Mouse (Mus musculus) limb, embryonic 12.5 days (tissue): ENCODE measurements around the gene Acot7. TPM values are rescaled to one million over a fixed set of nuclear protein-coding genes. Genes with fewer than 3 reads are reported as not detected.
A peak's percentile ranks its signal among the peaks of the same experiment; 100 is the strongest.

Experiments used
- ATAC-seq: fragments of 200-750 bp; cut with Nextera tagmentation; 2 replicates; pipeline ENCODE4 v1.8.0; 2017; ENCODE audit warnings: low read depth, moderate TSS enrichment; ENCODE audit not compliant: insufficient number of reproducible peaks, insufficient read depth, low FRiP score, low TSS enrichment
- H3K27ac ChIP-seq: fragments of 300-500 bp; sonication (generic); 2 replicates; pipeline ENCODE4 v1.5.1; 2016; ENCODE audit warnings: mild to moderate bottlenecking, moderate library complexity
- H3K27me3 ChIP-seq: fragments of 300-500 bp; sonication (generic); 2 replicates; pipeline ENCODE4 v1.6.1; 2016; ENCODE audit warnings: mild to moderate bottlenecking, moderate library complexity
- H3K36me3 ChIP-seq: fragments of 300-500 bp; sonication (generic); 2 replicates; pipeline ENCODE4 v1.6.1; 2016; ENCODE audit warnings: mild to moderate bottlenecking, moderate library complexity
- H3K4me1 ChIP-seq: fragments of 300-500 bp; sonication (generic); replicated peaks from 2 replicates; pipeline ENCODE4 v1.6.1; 2016
- H3K4me2 ChIP-seq: fragments of 300-500 bp; sonication (generic); 2 replicates; pipeline ENCODE4 v1.6.1; 2016; ENCODE audit warnings: mild to moderate bottlenecking, moderate library complexity
- H3K4me3 ChIP-seq: fragments of 300-500 bp; sonication (generic); replicated peaks from 2 replicates; pipeline ENCODE4 v1.5.1; 2016; ENCODE audit warnings: mild to moderate bottlenecking
- H3K9ac ChIP-seq: fragments of 300-500 bp; sonication (generic); replicated peaks from 2 replicates; pipeline ENCODE4 v1.6.1; 2016; ENCODE audit warnings: mild to moderate bottlenecking, moderate library complexity
- H3K9me3 ChIP-seq: fragments of 300-500 bp; sonication (generic); 2 replicates; pipeline ENCODE4 v1.6.1; 2016; ENCODE audit warnings: mild to moderate bottlenecking, moderate library complexity
- WGBS: fragments of 180-500 bp; shearing (Covaris S2); methylation state at CpG from one replicate; pipeline ENCODE4 v1.1.7; 2016; 5-methylcytosine and 5-hydroxymethylcytosine counted together
- polyA plus RNA-seq: library from polyadenylated mRNA; unstranded; fragments of >200 nt; fragmentation: Nextera tagmentation; extraction: Ambion mirVana; gene quantifications from 2 replicates; pipeline ENCODE4 v1.2.1, GENCODE M21; 2016

The Acot7 gene
- polyA plus RNA-seq, 1 experiment from 2014 or later = 37.6 TPM

DNA sequence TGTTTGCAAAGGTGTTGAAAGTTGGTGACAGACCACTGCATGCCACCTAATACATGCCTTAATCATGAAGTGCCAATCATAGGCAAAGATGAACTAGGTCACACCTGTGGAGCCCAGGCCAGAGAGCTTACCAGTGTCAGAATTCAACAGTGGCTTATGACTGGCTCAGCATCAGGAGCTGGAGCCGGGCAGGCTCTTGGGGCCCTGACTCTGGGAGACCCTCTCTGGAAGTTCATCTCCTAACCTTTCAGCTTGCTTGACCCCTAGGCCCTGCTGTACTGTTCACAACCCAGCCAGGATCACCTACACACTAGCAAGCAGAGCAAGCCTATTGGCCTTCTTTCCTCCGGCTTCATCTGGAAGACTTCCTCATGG lies 41.1 kb upstream of the Acot7 start:
- no peak overlapping the region for H3K27ac ChIP-seq
- no peak overlapping the region for H3K9ac ChIP-seq
- peaks cover 19% of the 10 kb centered on the region for H3K4me1 ChIP-seq
- H3K4me3 ChIP-seq = no peak overlapping the region
- no peak overlapping the region for H3K4me2 ChIP-seq
- H3K27me3 ChIP-seq = peaks cover 87% of the 10 kb centered on the region
- H3K9me3 ChIP-seq = no peaks in the 10 kb centered on the region
- H3K36me3 ChIP-seq = no peaks in the 10 kb centered on the region
- WGBS = 86% methylated on average over 2 of the region's 2 CpGs
- no peak for ATAC-seq

DNA sequence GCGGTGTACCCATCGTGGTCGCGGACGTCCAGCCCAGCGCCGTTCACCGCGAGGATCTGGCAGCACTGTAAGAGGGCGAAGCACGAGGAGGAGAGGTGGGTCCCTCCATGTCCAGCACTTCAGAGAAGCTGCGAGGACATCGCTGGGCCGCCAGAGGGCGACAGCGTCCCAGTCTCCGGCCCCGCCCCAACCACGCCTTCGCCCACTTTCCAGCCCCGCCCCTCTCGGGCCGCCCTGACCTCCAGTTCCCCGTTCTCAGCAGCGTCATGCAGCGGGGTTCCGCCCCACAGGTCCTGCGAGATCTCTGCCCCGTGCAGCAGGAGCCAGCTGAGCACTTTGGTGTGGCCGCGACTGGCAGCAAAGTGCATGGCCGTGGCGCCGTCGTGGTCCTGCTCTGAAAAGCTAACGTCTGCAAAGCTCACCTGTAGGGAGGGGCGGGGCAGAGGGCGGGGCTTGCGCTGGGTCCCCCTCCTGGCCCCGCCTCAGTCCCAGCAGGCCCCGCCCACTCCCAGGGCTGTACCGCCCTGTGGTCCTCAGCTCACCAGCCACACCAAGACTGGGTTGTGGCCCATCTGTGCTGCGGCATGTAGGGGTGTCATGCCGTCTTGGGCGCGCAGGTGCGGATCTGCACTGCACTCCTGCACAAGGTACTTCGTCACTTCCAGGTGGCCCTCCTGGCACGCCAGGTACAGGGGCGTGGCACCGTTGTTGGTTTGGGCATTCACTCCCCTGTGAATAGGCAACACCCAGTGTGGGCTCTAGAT lies 39.3 kb upstream of the Acot7 start:
- H3K4me1 ChIP-seq = peaks cover 6% of the 10 kb centered on the region
- no peak overlapping the region for H3K27ac ChIP-seq
- peak overlapping the region; percentile 44 for H3K4me3 ChIP-seq
- WGBS = 2% methylated on average over 51 of the region's 51 CpGs
- H3K4me2 ChIP-seq = peak overlapping the region; percentile 64
- ATAC-seq = peak; percentile 83
- no peaks in the 10 kb centered on the region for H3K9me3 ChIP-seq
- no peaks in the 10 kb centered on the region for H3K36me3 ChIP-seq
- H3K9ac ChIP-seq = no peak overlapping the region
- peaks cover 77% of the 10 kb centered on the region for H3K27me3 ChIP-seq

DNA sequence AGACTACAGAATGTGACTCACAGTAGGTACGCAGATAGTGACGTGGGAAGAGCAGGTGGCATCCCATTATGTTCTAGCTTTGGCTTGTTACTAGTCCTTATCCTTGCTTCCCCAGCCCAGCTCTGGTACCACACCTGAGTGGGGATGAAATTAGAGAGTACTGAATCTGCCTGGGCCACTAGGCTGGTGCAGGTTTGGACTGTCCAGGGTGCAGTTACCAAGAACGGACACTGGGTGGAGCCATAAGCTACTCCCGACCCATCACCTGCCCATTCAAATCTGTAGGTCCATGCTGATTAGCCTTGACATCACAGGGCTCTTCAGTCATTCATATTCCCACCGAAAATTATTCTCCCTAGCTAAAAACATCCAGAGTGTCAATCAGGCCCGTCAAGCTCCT lies 37.5 kb upstream of the Acot7 start:
- H3K36me3 ChIP-seq = no peaks in the 10 kb centered on the region
- no peak overlapping the region for H3K4me2 ChIP-seq
- WGBS = 26% methylated on average over 6 of the region's 6 CpGs
- H3K9ac ChIP-seq = no peak overlapping the region
- no peak for ATAC-seq
- H3K9me3 ChIP-seq = no peaks in the 10 kb centered on the region
- H3K27ac ChIP-seq = no peak overlapping the region
- H3K27me3 ChIP-seq = peaks cover 74% of the 10 kb centered on the region
- no peak overlapping the region for H3K4me3 ChIP-seq
- peaks cover 6% of the 10 kb centered on the region for H3K4me1 ChIP-seq

DNA sequence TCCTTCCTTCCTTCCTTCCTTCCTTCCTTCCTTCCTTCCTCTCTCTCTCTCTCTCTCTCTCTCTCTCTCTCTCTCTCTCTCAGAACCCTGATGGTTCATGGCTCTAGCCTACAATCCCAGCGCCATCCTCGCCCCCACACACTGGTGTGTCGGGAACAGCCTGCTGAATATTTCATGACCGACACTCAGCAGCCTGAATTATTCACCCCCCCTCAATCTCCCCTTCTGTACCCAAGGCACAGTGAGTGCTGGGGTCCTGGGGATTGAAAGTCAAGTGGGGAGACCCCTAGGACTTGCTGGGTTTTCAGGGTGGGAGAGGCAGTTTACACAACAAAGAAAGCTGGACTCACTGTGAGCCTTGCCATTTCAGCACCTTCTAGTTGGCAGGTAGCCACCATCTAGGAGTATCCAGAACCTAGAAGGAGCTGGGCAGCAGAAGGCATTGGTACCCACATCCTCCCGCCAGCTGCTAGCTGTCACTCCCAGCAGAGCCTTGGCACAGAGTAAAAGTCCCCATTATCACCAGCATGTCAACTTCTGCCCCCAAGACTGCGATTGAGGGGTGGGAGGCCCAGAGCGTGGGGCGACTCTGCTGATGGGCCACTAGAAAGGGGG lies 36.3 kb upstream of the Acot7 start:
- peaks cover 73% of the 10 kb centered on the region for H3K27me3 ChIP-seq
- WGBS = 71% methylated on average over 8 of the region's 8 CpGs
- H3K4me2 ChIP-seq = no peak overlapping the region

DNA sequence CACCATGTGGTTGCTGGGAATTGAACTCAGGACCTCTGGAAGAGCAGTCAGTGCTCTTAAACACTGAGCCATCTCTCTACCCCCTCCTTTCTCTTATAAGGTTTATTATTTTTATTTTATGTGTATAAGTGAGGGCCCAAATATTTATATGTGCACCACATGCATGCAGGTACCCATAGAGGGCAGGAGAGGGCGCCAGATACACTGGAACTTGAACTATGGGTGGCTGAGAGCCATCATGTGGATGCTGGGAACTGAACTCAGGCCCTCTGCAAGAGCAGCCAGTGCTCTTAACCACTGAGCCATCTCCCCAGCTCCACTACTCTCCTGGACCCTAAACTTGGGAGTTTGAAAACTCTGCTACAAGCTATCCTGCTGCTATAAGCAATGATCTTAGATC lies 34.3 kb upstream of the Acot7 start:
- peaks cover 4% of the 10 kb centered on the region for H3K4me1 ChIP-seq
- no peak overlapping the region for H3K4me2 ChIP-seq
- 17% methylated on average over 1 of the region's 1 CpGs for WGBS
- peaks cover 70% of the 10 kb centered on the region for H3K27me3 ChIP-seq
- ATAC-seq = no peak
- H3K9me3 ChIP-seq = no peaks in the 10 kb centered on the region
- H3K36me3 ChIP-seq = no peaks in the 10 kb centered on the region
- H3K9ac ChIP-seq = no peak overlapping the region
- H3K27ac ChIP-seq = no peak overlapping the region
- no peak overlapping the region for H3K4me3 ChIP-seq

More for the DNA sequence above, 36.3 kb upstream of the Acot7 start:
- Histone ChIP-seq H3K36me3 (no peaks in the 10 kb centered on the region), H3K27ac (no peak overlapping the region), H3K4me3 (no peak overlapping the region), H3K9ac (no peak overlapping the region), H3K9me3 (no peaks in the 10 kb centered on the region), H3K4me1 (peaks cover 6% of the 10 kb centered on the region)
- no peak for ATAC-seq

DNA sequence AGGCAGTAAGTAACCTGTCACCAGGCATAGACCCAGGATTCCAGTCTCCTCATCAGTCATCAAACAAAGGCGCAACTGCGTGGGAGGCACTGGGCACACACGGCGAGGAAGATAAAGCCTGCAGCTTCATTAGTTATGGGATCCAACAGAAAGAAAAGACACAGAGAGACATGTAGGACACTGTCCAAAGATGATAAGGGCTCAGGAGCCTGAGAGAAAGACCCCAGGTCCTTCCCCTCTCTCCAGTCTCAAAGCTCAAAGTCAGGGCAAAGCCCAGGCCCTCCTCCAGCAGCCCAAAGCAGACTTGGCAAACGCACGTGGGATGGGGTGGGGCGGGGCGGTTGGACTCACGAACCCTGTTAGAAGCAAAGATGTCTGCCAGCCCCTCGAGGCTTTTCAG lies 32.5 kb upstream of the Acot7 start:
- no peaks in the 10 kb centered on the region for H3K4me1 ChIP-seq
- H3K4me3 ChIP-seq = no peak overlapping the region
- no peaks in the 10 kb centered on the region for H3K9me3 ChIP-seq
- no peak overlapping the region for H3K4me2 ChIP-seq
- ATAC-seq = no peak
- H3K36me3 ChIP-seq = no peaks in the 10 kb centered on the region
- no peak overlapping the region for H3K9ac ChIP-seq
- WGBS = 73% methylated on average over 10 of the region's 10 CpGs
- no peak overlapping the region for H3K27ac ChIP-seq
- H3K27me3 ChIP-seq = peaks cover 73% of the 10 kb centered on the region

DNA sequence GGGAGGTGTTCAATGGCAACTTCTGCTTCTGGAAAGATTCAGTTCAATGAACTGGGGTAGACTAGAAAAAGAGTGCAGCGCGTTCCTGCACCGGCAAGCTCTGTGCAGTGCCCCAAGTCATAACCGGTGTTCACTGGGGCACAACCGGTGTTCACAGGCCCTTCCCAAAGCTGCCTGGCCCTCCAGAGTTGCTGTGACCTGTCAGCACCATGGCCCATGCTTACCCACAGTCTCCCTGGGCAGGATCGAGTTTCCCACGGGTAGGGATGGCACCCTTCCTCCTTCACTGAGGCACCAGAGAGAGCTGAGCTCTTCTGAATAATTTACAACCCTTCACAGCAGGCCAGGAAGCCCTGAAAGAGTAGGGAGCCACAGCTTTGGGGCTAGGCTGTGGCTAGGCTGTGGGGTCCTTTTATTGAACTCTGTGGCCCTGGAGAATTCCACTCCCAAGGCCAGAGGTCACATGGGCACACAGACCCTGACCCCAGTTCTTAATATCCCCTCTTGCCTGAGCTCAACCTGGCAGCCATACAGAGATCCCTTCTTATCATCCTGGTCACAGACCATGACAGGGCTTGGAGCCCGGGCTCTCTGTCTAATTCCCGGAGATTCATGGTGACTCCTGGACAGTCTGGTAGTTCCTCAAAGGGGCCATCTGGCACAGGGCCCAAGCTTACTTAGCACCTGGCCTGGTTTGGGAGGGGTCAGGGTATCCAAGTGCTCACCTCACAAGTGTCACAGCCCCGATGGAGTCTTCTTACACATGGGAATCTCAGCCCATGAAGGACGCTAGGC lies 31.7 kb upstream of the Acot7 start:
- Histone ChIP-seq H3K9ac (0 out of 2 replicates have a peak overlapping the region, but pooled peaks have one; percentile 27), H3K4me2 (no peak overlapping the region), H3K9me3 (no peaks in the 10 kb centered on the region), H3K4me1 (no peaks in the 10 kb centered on the region), H3K36me3 (no peaks in the 10 kb centered on the region), H3K27ac (no peak overlapping the region), H3K4me3 (no peak overlapping the region), H3K27me3 (peaks cover 73% of the 10 kb centered on the region)
- ATAC-seq = no peak
- 52% methylated on average over 11 of the region's 11 CpGs for WGBS

DNA sequence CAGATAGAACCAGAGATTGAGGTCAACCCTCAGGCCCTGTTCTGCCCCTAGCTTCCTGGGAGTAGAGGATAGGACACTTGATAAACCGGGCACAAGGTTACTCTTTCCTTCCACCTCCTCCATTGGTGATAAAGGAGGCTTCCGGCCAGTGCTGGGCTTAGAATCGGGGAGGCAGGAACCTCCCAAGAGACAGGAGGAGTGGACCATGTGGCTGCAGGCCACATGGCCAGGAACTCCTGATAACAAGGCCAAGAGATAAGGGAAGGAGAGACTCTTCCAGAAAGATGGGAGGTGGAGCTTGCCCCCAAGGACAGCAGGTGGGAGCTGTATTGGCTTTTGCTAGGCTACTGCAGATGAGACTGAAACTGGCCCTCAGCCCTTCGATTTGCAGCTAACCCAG lies 27.4 kb upstream of the Acot7 start:
- no peaks in the 10 kb centered on the region for H3K36me3 ChIP-seq
- 75% methylated on average over 4 of the region's 4 CpGs for WGBS
- peaks cover 14% of the 10 kb centered on the region; the same call in 1 of the 2 replicates for H3K4me1 ChIP-seq
- H3K9ac ChIP-seq = no peak overlapping the region
- no peak for ATAC-seq
- no peak overlapping the region for H3K27ac ChIP-seq
- peaks cover 89% of the 10 kb centered on the region for H3K27me3 ChIP-seq
- no peak overlapping the region for H3K4me3 ChIP-seq
- H3K4me2 ChIP-seq = no peak overlapping the region
- no peaks in the 10 kb centered on the region for H3K9me3 ChIP-seq

DNA sequence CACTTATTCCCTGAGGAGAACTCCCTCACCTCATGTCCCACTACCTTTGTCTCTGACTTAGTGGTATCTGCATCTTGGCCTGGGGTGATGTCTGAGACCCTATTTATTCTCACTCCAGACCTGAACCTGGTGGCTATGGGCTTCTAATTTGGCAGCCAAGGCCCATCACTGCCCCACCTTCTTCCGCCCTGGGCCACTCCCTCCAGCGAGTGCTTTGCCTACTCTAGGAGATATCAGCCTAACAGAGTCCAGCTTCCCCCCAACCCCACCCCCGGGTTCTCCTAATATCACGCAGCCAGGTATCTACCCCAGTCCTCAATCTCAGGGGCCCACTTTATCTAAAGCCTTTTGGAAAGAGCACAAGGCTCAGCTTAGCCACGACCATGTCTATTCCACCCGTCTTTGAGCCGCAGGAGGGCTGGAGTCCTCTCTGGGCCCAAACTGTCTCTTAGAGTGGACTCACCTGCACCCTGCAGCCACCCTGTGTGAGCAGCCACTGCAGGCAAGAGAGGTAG lies 26.4 kb upstream of the Acot7 start:
- Histone ChIP-seq H3K4me2 (peak overlapping the region; percentile 65), H3K9me3 (no peaks in the 10 kb centered on the region), H3K27ac (no peak overlapping the region), H3K27me3 (peaks cover 85% of the 10 kb centered on the region), H3K36me3 (no peaks in the 10 kb centered on the region), H3K4me3 (peak overlapping the region; percentile 46), H3K9ac (peak overlapping the region; percentile 46; the same call in 1 of the 2 replicates), H3K4me1 (peaks cover 14% of the 10 kb centered on the region; the same call in 1 of the 2 replicates)
- WGBS = 15% methylated on average over 7 of the region's 7 CpGs
- ATAC-seq = no peak

DNA sequence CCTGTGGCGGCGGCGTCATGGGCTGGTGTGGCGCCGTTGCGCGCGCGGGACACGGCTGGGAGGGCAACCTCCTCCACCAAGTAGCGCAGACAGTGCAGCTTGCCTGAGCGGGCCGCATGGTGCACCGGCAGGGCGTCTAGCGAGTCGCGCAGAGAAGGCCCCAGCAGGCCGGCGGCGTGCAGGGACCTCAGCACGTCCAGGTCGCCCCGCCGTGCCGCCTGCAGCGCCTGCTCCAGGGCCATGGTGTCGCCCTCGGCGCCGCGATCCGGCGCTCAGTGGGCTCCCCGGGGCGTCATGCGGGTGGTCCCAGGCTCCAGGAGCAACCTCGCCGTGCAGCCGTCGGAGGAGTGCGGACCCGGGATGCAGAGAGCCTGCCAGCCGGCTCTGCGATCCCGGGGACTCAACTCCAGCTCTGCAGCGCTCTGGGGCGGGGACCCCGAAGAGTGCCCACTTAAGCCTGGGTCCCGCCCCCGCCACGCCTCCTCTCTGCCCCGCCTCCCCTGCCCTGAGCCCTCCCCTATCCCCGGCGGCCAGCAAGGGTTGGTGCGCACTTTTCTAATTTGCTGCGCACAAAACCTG lies 25.9 kb upstream of the Acot7 start, which contains the start of gene Espn:
Espn (minus strand) TSS at position 406 of the 579 bp plus-strand sequence.
- peak within 1 kb of the TSS; percentile 46 for H3K4me3 ChIP-seq
- peak within 1 kb of the TSS; percentile 65 for H3K4me2 ChIP-seq
- peak within 1 kb of the TSS; percentile 46 for H3K9ac ChIP-seq
- H3K4me1 ChIP-seq = peaks cover 14% of the 10 kb centered on the region; the same call in 1 of the 2 replicates
- WGBS = under 1% methylated on average over 57 of the region's 57 CpGs
- H3K27ac ChIP-seq = no peak within 1 kb of the TSS
- H3K27me3 ChIP-seq = peaks cover 85% of the 10 kb centered on the region
- H3K9me3 ChIP-seq = no peaks in the 10 kb centered on the region
- peak; percentile 84 for ATAC-seq
- no peaks in the 10 kb centered on the region for H3K36me3 ChIP-seq
